Mouse (Mus musculus): ENCODE data around the gene Anks3.

Anks3 gene

GRCm38 (mm10) chr16:4897146-4897730 is 66.8 kb downstream of the Anks3 start:
- DNase-seq (ENCODE audit: low read depth, low spot score): peak; percentile 49

DNA sequence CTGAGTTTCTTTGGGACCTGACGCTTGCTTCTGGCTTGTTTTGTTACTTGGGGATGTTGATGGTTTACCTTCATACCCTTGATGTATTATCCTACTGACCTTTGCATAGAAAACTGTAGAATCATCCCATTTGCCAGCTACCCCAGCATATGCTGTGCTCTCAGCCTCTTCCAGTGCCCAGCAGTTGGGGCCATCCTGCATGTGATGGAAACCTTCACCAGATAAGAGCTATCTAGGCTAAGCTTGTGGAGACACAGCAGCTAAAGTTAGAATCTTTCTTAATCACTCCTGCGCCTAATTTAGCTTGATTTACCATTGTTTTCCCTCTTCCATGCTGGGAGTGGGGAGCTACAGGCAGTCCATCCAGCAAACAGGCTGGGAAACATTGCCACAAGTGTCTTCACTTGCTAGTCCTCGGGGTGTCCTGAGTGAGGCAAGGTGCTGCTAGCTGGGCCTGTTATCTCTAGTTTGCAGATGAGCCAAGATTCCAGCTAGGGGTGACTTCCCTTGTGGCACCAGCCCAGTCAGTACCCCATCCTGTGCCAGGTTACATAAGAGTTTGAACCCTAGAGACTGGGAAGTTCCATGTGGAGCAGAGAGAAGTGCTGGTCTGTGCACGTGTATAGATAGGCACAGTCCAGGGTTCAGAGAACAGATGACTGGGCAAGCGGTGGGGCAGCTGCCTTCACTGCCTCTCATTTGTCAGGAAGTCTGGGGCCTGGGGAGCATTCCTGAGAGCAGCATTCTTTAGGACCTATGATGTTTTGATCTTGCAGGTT is 67.6 kb downstream of the Anks3 start:
- DNase-seq (ENCODE audit: low read depth, low spot score): no peak

DNA sequence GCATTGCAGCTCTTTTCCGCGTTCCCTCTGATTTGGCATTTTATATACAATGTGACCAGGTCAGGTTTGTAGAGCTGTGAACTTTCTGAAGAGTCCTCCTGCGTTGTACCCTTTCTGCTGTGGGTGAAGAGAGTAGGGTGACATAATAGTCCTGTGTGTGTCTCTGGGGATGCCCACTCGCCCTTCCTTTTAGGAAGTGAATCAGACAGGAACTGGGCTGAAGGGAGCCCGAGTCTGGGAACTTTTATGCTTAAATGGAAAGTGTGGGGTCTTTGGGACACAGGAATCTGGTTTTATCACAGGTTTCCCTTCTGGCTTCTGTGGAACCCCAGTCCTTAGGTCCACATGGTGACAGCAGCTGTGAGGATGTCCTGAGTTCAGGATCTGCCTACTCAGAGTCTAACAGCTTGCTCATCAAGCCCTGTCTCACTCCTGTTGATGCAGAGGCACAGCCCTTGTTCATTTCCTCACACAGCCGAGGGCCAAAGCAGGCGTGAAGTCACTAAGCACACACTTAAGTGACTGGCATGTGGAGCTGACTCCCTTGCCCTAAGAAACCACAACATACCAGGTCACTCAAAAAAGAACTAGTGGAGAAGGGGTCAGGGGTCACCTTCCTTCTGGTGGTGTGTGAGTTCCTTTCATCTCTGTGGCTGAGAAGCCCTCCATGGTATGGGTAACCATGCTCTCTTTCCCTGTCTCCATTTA is 69.7 kb downstream of the Anks3 start:
- no peak for DNase-seq (ENCODE audit: low read depth, low spot score)

GRCm38 (mm10) chr16:4892171-4892570 is 71.8 kb downstream of the Anks3 start:
- DNase-seq (ENCODE audit: low read depth, low spot score): no peak
